Mouse (Mus musculus) neural tube, embryonic 10.5 days (tissue): ENCODE measurements at regions not wholly inside any gene's neighbourhood (a gene's known extent, or its start where the extent isn't known, plus 50 kb on each side); places are given as distances from the start of the nearest gene placed in this dataset.

Experiments used
- DNase-seq: peaks from one replicate; pipeline ENCODE4 v3.0.0-alpha.2; 2017; ENCODE audit warnings: low spot score; ENCODE audit errors: extremely low spot score

GRCm38 (mm10) chr17:47065307-47065901 is 55.0 kb upstream of the Ubr2 start:
- DNase-seq: no peak

- no peak for DNase-seq
Measured at GRCm38 (mm10) chr17:47064592-47065306, 54.4 kb upstream of the Ubr2 start.

GRCm38 (mm10) chr17:47064006-47064405 is 53.6 kb upstream of the Ubr2 start:
- DNase-seq: no peak

GRCm38 (mm10) chr17:47061031-47061620 is 50.8 kb upstream of the Ubr2 start:
- DNase-seq: no peak
